In the genomic region with DNA sequence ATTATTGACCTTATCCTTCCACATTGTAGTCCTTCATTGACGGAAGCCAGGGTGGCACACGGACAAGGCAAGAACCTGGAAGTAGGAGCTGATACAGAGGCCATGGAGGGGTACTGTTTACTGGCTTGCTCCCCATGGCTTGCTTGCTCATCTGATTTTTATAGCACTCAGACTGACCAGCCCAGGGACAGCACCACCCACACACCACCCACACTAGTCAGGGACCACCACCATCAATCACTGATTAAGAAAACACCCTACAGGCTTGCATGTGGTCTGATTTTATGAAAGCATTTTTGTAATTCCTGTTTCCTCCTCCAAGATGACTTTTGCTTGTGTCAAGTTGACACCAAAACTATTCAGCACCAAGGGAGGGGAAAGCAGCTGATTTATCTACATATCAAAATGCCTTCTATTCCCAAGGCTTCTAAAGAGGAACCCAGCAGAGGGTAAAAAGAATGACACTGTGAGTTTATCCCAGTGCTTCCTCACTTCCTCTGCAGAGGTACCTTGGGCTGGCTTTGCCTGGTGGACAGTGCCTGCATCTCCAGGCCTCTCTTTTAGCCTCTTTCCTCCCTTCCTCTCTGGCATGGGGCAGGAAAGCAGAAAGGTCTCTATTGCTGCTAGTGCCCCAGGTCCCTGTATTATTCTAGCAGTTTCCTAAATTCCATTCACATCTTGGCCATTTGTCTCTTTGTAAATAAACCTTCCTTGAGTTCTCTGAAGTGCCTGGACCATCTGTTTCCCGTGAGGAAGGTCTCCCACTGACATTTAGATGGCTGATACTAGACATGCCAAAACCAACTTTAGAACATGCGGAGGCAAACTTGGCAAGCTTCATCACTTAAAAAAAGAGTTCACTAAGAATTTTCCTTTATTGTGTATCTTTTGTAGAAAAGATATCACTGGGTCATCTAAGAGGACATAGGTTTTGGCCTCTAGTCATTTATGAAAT, we compare ENCODE assay signal across 12 mouse cellular contexts.
A peak's percentile ranks its signal among the peaks of the same experiment; 100 is the strongest.
DNase-seq lines count a peak whose midpoint lies in the region; ATAC-seq and TF ChIP-seq lines count a peak whose summit lies in the region.
"Had no signal": no experiment of that assay in that cellular context is flagged by ENCODE, and none has a peak within 500 bp of the region (broad histone marks: within the 10 kb centered on the region; RNA-seq: fewer than 3 reads in every experiment).

No protein-coding gene starts in this region.

- H3K27ac ChIP-seq in lung, embryonic 15.5 days, result no peak overlapping the region
- no peak overlapping the region for H3K27ac ChIP-seq in heart, postnatal 0 days (ENCODE audit: low read depth)
- no peak overlapping the region for H3K27ac ChIP-seq in limb, embryonic 10.5 days
- H3K27ac ChIP-seq: forebrain, embryonic 12.5 days; macrophage had no signal

- peak; percentile 35; the same call in 1 of the 2 replicates for ATAC-seq in lung, embryonic 15.5 days (ENCODE audit: borderline replicate concordance, extremely low read depth, low FRiP score, low TSS enrichment)
- ATAC-seq in heart, postnatal 0 days (ENCODE audit: insufficient read depth, low read depth), result peak; percentile 57
- ATAC-seq: intestine, postnatal 0 days had no signal

- no peaks in the 10 kb centered on the region for H3K27me3 ChIP-seq in lung, embryonic 15.5 days
- no peaks in the 10 kb centered on the region for H3K27me3 ChIP-seq in heart, postnatal 0 days (ENCODE audit: control insufficient read depth, insufficient read depth, low read length)
- H3K27me3 ChIP-seq in limb, embryonic 10.5 days (ENCODE audit: low read depth, poor library complexity, severe bottlenecking), result no peaks in the 10 kb centered on the region
- H3K27me3 ChIP-seq: forebrain, embryonic 12.5 days had no signal

- no peak overlapping the region for H3K4me3 ChIP-seq in lung, embryonic 15.5 days
- no peak overlapping the region for H3K4me3 ChIP-seq in heart, postnatal 0 days (ENCODE audit: low read depth, low read length)
- no peak overlapping the region for H3K4me3 ChIP-seq in limb, embryonic 10.5 days
- H3K4me3 ChIP-seq: forebrain, embryonic 12.5 days; myocyte had no signal

- intact Hi-C loops in left cerebral cortex, postnatal 36 days (cut with DNase I), result no loop called here

- no peak overlapping the region for H3K4me2 ChIP-seq in lung, embryonic 15.5 days
- no peak overlapping the region for H3K4me2 ChIP-seq in heart, postnatal 0 days (ENCODE audit: low read depth, low read length)
- H3K4me2 ChIP-seq: forebrain, embryonic 12.5 days had no signal

- H3K36me3 ChIP-seq in lung, embryonic 15.5 days, result no peaks in the 10 kb centered on the region
- no peaks in the 10 kb centered on the region for H3K36me3 ChIP-seq in heart, postnatal 0 days (replicated peaks; ENCODE audit: control insufficient read depth, insufficient read depth, low read length)
- H3K36me3 ChIP-seq in limb, embryonic 10.5 days, result no peaks in the 10 kb centered on the region
- H3K36me3 ChIP-seq: forebrain, embryonic 12.5 days had no signal

- H3K4me1 ChIP-seq in lung, embryonic 15.5 days, result no peaks in the 10 kb centered on the region
- no peaks in the 10 kb centered on the region; the same call in 1 of the 2 replicates for H3K4me1 ChIP-seq in heart, postnatal 0 days (ENCODE audit: control insufficient read depth, insufficient read depth)
- H3K4me1 ChIP-seq in limb, embryonic 10.5 days, result peaks cover 6% of the 10 kb centered on the region
- H3K4me1 ChIP-seq: forebrain, embryonic 12.5 days had no signal

- WGBS in lung, embryonic 15.5 days, result 48% methylated on average over 4 of the region's 4 CpGs
- 66% methylated on average over 4 of the region's 4 CpGs for WGBS in heart, postnatal 0 days
- WGBS in limb, embryonic 10.5 days, result 72% methylated on average over 4 of the region's 4 CpGs

- TF ChIP-seq EP300 in heart, postnatal 0 days (IDR thresholded peaks at IDR 0.05; ENCODE audit: low read depth), result 0 out of 2 replicates have a peak, but pooled peaks have one; percentile 17

- TF ChIP-seq CTCF in heart, postnatal 0 days (IDR thresholded peaks at IDR 0.05; ENCODE audit: low read depth), result no peak

- DNase-seq in frontal cortex, postnatal 36 days (ENCODE audit: low spot score in 2 of 2), result peak; percentile 16 to 57
- DNase-seq in frontal cortex, postnatal 25 days (ENCODE audit: low spot score in 2 of 2), result no peak
- DNase-seq in lung, postnatal 14 days, result no peak
- peak; percentile 43 for DNase-seq in heart, postnatal 0 days (ENCODE audit: low spot score)
- peak; percentile 10 to 18 for DNase-seq in left cerebral cortex, postnatal 36 days (ENCODE audit: low spot score in 2 of 2)
- no peak for DNase-seq in limb, embryonic 10.5 days (ENCODE audit: low spot score)
- DNase-seq in gastrocnemius, postnatal 25 days, result no peak

- H3K9ac ChIP-seq in lung, embryonic 15.5 days, result no peak overlapping the region
- H3K9ac ChIP-seq in heart, postnatal 0 days (replicated peaks; ENCODE audit: low read depth, low read length), result no peak overlapping the region
- H3K9ac ChIP-seq: forebrain, embryonic 12.5 days had no signal

- no peaks in the 10 kb centered on the region for H3K9me3 ChIP-seq in lung, embryonic 15.5 days
- no peaks in the 10 kb centered on the region for H3K9me3 ChIP-seq in heart, postnatal 0 days (replicated peaks; ENCODE audit: control insufficient read depth, low read length)
- no peaks in the 10 kb centered on the region for H3K9me3 ChIP-seq in limb, embryonic 10.5 days (replicated peaks)
- H3K9me3 ChIP-seq: forebrain, embryonic 12.5 days had no signal

Comparison
In these comparisons a context has a peak if more than half of its experiments do, and no peak if none do; other contexts are left out.
1. DNase-seq: peak in frontal cortex, postnatal 36 days (2 of 2), heart, postnatal 0 days (single experiment) and left cerebral cortex, postnatal 36 days (2 of 2); none in frontal cortex, postnatal 25 days (0 of 2), lung, postnatal 14 days (single experiment), limb, embryonic 10.5 days (single experiment) and gastrocnemius, postnatal 25 days (single experiment).